Mouse (Mus musculus) liver, embryonic 11.5 days (tissue): ENCODE results near the gene Hmcn1. TPM values are rescaled to one million over a fixed set of nuclear protein-coding genes. Genes with fewer than 3 reads are reported as not detected.

Experiments used
- ATAC-seq: fragments of 200-750 bp; cut with Nextera tagmentation; replicated peaks from 2 replicates; pipeline ENCODE4 v1.8.0; 2017; ENCODE audit warnings: moderate number of reproducible peaks, mild to moderate bottlenecking, moderate TSS enrichment, moderate library complexity; ENCODE audit not compliant: low FRiP score
- DNase-seq: peaks from one replicate; pipeline ENCODE4 v3.0.0-alpha.2; 2017; ENCODE audit warnings: low spot score
- H3K27ac ChIP-seq: fragments of 300-500 bp; sonication (generic); 2 replicates; pipeline ENCODE4 v1.5.1; 2014; ENCODE audit warnings: mild to moderate bottlenecking, low read depth, low read length, control low read depth
- H3K27me3 ChIP-seq: fragments of 300-500 bp; sonication (generic); replicated peaks from 2 replicates; pipeline ENCODE4 v1.6.1; 2014; ENCODE audit warnings: low read length, mixed read lengths; ENCODE audit not compliant: control insufficient read depth, insufficient read depth
- H3K36me3 ChIP-seq: fragments of 300-500 bp; sonication (generic); 2 replicates; pipeline ENCODE4 v1.6.1; 2014; ENCODE audit warnings: mild to moderate bottlenecking, low read length, moderate library complexity, mixed read lengths; ENCODE audit not compliant: control insufficient read depth, insufficient read depth
- H3K4me1 ChIP-seq: fragments of 300-500 bp; sonication (generic); replicated peaks from 2 replicates; pipeline ENCODE4 v1.6.1; 2014; ENCODE audit warnings: low read length, mixed read lengths; ENCODE audit not compliant: control insufficient read depth, insufficient read depth
- H3K4me2 ChIP-seq: fragments of 300-500 bp; sonication (generic); 2 replicates; pipeline ENCODE4 v1.6.1; 2014; ENCODE audit warnings: mild to moderate bottlenecking, control low read depth, moderate library complexity
- H3K4me3 ChIP-seq: fragments of 300-500 bp; sonication (generic); 2 replicates; pipeline ENCODE4 v1.5.1; 2014; ENCODE audit warnings: low read depth, low read length, control low read depth
- H3K9ac ChIP-seq: fragments of 300-500 bp; sonication (generic); 2 replicates; pipeline ENCODE4 v1.6.1; 2014; ENCODE audit warnings: low read depth, low read length, control low read depth
- H3K9me3 ChIP-seq: fragments of 300-500 bp; sonication (generic); 2 replicates; pipeline ENCODE4 v1.6.1; 2016; ENCODE audit warnings: low read length, inconsistent platforms, mixed read lengths; ENCODE audit not compliant: control insufficient read depth
- WGBS: fragments of 180-500 bp; shearing (Covaris S2); extraction: QIAGEN DNeasy Blood & Tissue Kit; methylation state at CpG from one replicate; pipeline ENCODE4 v1.1.7; 2014; 5-methylcytosine and 5-hydroxymethylcytosine counted together
- polyA plus RNA-seq: library from polyadenylated mRNA; unstranded; fragments of >200 nt; fragmentation: Nextera tagmentation; extraction: Ambion mirVana; gene quantifications from 2 replicates; pipeline ENCODE4 v1.2.1, GENCODE M21; 2014

Gene Hmcn1
- polyA plus RNA-seq, 1 experiment from 2014 or later = 9.9 TPM

DNA sequence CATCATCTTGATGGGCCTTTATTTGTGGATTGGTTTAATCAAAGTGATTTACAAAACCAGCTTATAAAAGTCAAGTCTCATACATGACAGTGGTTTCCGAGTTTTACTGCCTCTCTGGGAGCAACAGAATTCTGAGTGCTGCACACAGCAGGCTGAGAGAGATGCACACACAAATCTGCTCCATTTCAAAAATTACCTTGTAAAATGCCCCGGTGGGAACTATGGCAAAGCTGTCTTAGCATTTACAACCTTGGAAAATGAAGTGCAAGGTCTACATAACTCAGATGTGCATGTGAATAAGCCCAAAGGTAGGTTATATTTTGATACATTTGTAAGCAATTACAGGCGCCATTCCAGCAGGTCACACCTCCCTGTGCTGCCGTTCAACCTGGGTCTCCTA, 245.5 kb downstream of the Hmcn1 start:
- WGBS = 79% methylated on average over 4 of the region's 4 CpGs
- no peaks in the 10 kb centered on the region for H3K9me3 ChIP-seq
- no peak for ATAC-seq

GRCm38 (mm10) chr1:150743097-150743843, 250.0 kb downstream of the Hmcn1 start:
- WGBS = 82% methylated on average over 19 of the region's 19 CpGs
- H3K9ac ChIP-seq = no peak overlapping the region
- no peaks in the 10 kb centered on the region for H3K27me3 ChIP-seq
- ATAC-seq (no peak), DNase-seq (no peak)
- no peak overlapping the region for H3K4me2 ChIP-seq
- no peak overlapping the region for H3K27ac ChIP-seq
- H3K4me1 ChIP-seq = no peaks in the 10 kb centered on the region
- no peak overlapping the region for H3K4me3 ChIP-seq
- H3K36me3 ChIP-seq = no peaks in the 10 kb centered on the region
- H3K9me3 ChIP-seq = no peaks in the 10 kb centered on the region

More for the DNA sequence above, 245.5 kb downstream of the Hmcn1 start:
- H3K9ac ChIP-seq = no peak overlapping the region
- H3K4me2 ChIP-seq = no peak overlapping the region
- no peaks in the 10 kb centered on the region for H3K4me1 ChIP-seq
- no peaks in the 10 kb centered on the region for H3K27me3 ChIP-seq
- H3K36me3 ChIP-seq = no peaks in the 10 kb centered on the region
- DNase-seq = no peak
- no peak overlapping the region for H3K27ac ChIP-seq
- H3K4me3 ChIP-seq = no peak overlapping the region

DNA sequence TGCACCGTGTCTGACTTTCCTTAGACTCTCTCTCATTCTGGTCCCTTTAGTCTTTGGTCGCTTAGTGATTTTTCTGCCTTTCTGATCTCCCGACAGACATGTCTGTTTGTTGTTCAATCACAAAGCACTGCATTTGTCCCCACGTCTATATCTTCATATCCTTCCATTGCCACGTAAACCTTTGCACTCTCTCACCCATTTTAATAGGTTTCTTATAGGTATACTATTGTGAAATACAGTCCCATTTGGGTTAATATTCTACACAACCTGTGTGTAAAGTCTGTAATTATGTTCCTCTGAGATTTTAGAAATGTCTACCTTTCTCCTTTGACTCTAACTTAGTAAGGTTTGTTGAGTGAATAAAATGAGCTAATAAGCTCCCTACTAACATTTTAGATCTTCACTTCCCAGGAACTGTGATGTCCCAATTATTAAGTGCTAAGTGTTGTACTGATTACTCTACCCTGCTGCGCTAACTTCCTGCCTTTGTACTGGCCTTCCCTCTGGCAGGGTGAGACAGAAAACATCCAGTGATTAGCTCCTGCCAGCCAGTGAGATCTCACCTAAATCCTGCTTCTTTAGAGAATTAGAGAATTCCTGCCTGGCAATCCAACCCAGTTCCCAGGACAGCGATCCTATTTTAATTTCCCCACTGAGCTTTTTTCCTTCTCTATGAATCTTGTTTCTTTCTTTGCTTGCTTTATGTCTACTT, 250.7 kb downstream of the Hmcn1 start:
- no peaks in the 10 kb centered on the region for H3K27me3 ChIP-seq
- no peaks in the 10 kb centered on the region for H3K9me3 ChIP-seq
- H3K9ac ChIP-seq = no peak overlapping the region
- 78% methylated on average over 7 of the region's 7 CpGs for WGBS
- H3K36me3 ChIP-seq = no peaks in the 10 kb centered on the region
- ATAC-seq = no peak
- no peak overlapping the region for H3K4me3 ChIP-seq
- H3K27ac ChIP-seq = no peak overlapping the region
- H3K4me1 ChIP-seq = no peaks in the 10 kb centered on the region
- H3K4me2 ChIP-seq = no peak overlapping the region
- no peak for DNase-seq

DNA sequence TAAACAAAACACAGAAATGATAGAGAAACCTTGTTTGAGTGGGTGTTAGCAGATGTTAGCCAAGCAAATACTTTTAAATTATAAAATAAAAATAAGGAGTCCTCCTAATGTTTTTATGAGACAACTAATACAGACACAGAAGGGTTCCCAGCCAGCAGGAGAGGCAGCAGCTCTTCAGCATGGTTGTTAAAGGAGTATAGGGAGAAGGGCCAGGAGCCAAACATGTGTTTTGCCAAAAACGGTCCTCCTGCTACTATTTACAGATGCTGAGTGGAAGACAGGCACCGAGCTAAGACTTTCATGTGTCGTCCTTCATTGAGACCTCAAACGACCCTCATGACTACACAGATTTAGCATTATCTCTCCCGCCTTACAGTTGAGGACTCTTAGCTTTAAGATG, 281.8 kb downstream of the Hmcn1 start:
- Histone ChIP-seq H3K9me3 (no peaks in the 10 kb centered on the region), H3K27me3 (no peaks in the 10 kb centered on the region), H3K4me3 (no peak overlapping the region), H3K36me3 (no peaks in the 10 kb centered on the region), H3K9ac (no peak overlapping the region), H3K4me1 (no peaks in the 10 kb centered on the region), H3K4me2 (no peak overlapping the region), H3K27ac (no peak overlapping the region)
- ATAC-seq (no peak), DNase-seq (no peak)
- WGBS = 74% methylated on average over 5 of the region's 5 CpGs

GRCm38 (mm10) chr1:150706502-150706901, 286.7 kb downstream of the Hmcn1 start:
- no peak overlapping the region for H3K9ac ChIP-seq

GRCm38 (mm10) chr1:150697749-150698148, 295.5 kb downstream of the Hmcn1 start:
- WGBS = 77% methylated on average over 3 of the region's 3 CpGs
- Histone ChIP-seq H3K4me3 (no peak overlapping the region), H3K9ac (no peak overlapping the region), H3K27ac (no peak overlapping the region), H3K27me3 (no peaks in the 10 kb centered on the region), H3K4me1 (no peaks in the 10 kb centered on the region), H3K36me3 (no peaks in the 10 kb centered on the region), H3K9me3 (no peaks in the 10 kb centered on the region), H3K4me2 (no peak overlapping the region)
- no peak for DNase-seq
- ATAC-seq = no peak

More at GRCm38 (mm10) chr1:150706502-150706901, 286.7 kb downstream of the Hmcn1 start:
- no peaks in the 10 kb centered on the region for H3K36me3 ChIP-seq
- H3K4me1 ChIP-seq = no peaks in the 10 kb centered on the region
- no peaks in the 10 kb centered on the region for H3K9me3 ChIP-seq
- ATAC-seq = no peak
- WGBS = 82% methylated on average over 4 of the region's 4 CpGs
- no peak overlapping the region for H3K4me2 ChIP-seq
- no peaks in the 10 kb centered on the region for H3K27me3 ChIP-seq
- DNase-seq = no peak
- H3K4me3 ChIP-seq = no peak overlapping the region
- H3K27ac ChIP-seq = no peak overlapping the region

- Histone ChIP-seq H3K9ac (no peak overlapping the region), H3K4me1 (no peaks in the 10 kb centered on the region), H3K36me3 (no peaks in the 10 kb centered on the region), H3K4me2 (no peak overlapping the region), H3K9me3 (no peaks in the 10 kb centered on the region), H3K4me3 (no peak overlapping the region), H3K27ac (no peak overlapping the region), H3K27me3 (no peaks in the 10 kb centered on the region)
- WGBS = 65% methylated on average over 6 of the region's 6 CpGs
- no peak for ATAC-seq
- DNase-seq = no peak
These were observed 311.2 kb downstream of the Hmcn1 start for GRCm38 (mm10) chr1:150682044-150682443.

- DNase-seq = no peak
- Histone ChIP-seq H3K4me2 (no peak overlapping the region), H3K27me3 (no peaks in the 10 kb centered on the region), H3K4me1 (no peaks in the 10 kb centered on the region), H3K27ac (no peak overlapping the region), H3K4me3 (no peak overlapping the region), H3K9ac (no peak overlapping the region), H3K9me3 (no peaks in the 10 kb centered on the region), H3K36me3 (no peaks in the 10 kb centered on the region)
- WGBS = 76% methylated on average over 3 of the region's 3 CpGs
- no peak for ATAC-seq
These were observed 311.8 kb downstream of the Hmcn1 start for GRCm38 (mm10) chr1:150681433-150681832.

DNA sequence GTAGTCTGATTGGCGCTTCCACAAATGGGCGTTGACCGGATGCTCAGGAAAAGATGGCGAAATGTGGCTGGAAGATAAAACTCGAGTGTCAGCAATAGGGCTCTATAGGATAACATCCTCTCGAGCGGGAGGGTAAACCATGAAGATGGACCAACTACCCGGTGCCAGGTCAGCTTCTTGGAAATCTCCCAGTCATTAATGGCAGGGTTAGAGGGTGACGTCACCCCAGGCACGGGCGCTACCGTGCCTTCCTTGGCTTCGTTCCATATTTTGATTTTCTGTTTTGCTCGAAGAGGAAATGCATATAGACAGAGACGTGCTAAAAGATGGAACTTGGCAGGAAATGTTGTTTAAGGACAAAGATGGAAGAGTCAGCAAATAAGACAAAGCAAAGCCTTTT, 312.2 kb downstream of the Hmcn1 start:
- no peak overlapping the region for H3K9ac ChIP-seq
- no peak overlapping the region for H3K27ac ChIP-seq
- DNase-seq (no peak), ATAC-seq (no peak)
- H3K27me3 ChIP-seq = no peaks in the 10 kb centered on the region
- 78% methylated on average over 15 of the region's 15 CpGs for WGBS
- no peaks in the 10 kb centered on the region for H3K36me3 ChIP-seq
- no peaks in the 10 kb centered on the region for H3K9me3 ChIP-seq
- no peak overlapping the region for H3K4me3 ChIP-seq
- no peak overlapping the region for H3K4me2 ChIP-seq
- H3K4me1 ChIP-seq = no peaks in the 10 kb centered on the region
